Mouse (Mus musculus): ENCODE measurements around the gene Mgat4a. TPM values are rescaled to one million over a fixed set of nuclear protein-coding genes. Genes with fewer than 3 reads are reported as not detected.

Gene Mgat4a
- polyA plus RNA-seq, 1 experiment from 2014 or later, result 59.1 TPM

DNA sequence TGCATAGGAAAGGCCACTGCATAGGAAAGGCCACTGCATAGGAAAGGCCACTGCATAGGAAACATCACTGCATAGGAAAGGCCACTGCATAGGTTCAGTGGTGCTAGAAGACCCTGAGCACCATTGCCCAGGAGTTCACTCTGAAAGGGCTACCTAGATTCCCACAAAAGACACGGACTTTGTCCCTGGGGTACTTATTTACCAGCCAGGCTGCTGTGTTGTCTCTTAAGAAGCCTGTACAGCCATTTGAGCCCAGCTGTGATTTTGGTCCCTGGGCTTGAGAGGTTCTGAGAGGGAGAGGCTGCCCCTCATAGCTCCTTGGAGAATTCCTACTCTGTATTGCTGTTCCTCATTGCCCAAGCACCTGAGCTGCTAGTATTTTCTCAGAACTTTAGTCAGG, 144.3 kb downstream of the Mgat4a start:
- peaks cover 44% of the 10 kb centered on the region for H3K36me3 ChIP-seq (ENCODE audit: control insufficient read depth, insufficient read depth)
- no peak overlapping the region for H3K4me3 ChIP-seq (ENCODE audit: low read depth, low read length)
- H3K4me1 ChIP-seq (replicated peaks; ENCODE audit: control insufficient read depth, insufficient read depth, low read length), result no peaks in the 10 kb centered on the region
- no peaks in the 10 kb centered on the region for H3K9me3 ChIP-seq (ENCODE audit: control insufficient read depth)
- no peak overlapping the region for H3K4me2 ChIP-seq (replicated peaks; ENCODE audit: low read depth)
- no peak for TF ChIP-seq CTCF (IDR thresholded peaks at IDR 0.05; ENCODE audit: low read depth)
- no peak for ATAC-seq
- H3K27me3 ChIP-seq (replicated peaks; ENCODE audit: control insufficient read depth, insufficient read depth, low read length), result no peaks in the 10 kb centered on the region
- H3K27ac ChIP-seq (ENCODE audit: low read depth, low read length), result no peak overlapping the region
- no peak overlapping the region for H3K9ac ChIP-seq (ENCODE audit: low read depth, low read length)
- 60% methylated on average over 1 of the region's 1 CpGs for WGBS

DNA sequence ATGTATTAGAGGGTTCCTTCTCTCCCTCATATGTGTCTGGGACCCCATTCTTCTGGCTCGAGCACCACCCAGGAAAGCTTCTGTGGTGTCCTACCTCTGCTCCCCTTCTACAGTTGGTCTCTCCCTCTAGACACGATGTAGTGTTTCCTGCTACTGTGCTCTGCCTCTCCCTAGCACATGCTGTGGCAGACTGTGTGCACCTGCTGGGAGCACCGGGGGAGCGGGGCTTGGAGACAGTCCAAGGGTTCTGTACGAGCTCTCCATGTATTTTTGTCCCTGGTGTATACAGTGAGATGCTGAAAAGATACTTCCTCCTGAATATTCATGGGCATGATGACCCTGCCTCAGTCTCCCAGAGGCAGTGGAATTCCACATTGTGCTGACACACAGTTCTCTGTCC, 147.6 kb downstream of the Mgat4a start:
- Histone ChIP-seq H3K27ac (ENCODE audit: low read depth, low read length) (no peak overlapping the region), H3K4me2 (replicated peaks; ENCODE audit: low read depth) (no peak overlapping the region), H3K9ac (ENCODE audit: low read depth, low read length) (no peak overlapping the region), H3K4me1 (replicated peaks; ENCODE audit: control insufficient read depth, insufficient read depth, low read length) (no peaks in the 10 kb centered on the region), H3K9me3 (ENCODE audit: control insufficient read depth) (no peaks in the 10 kb centered on the region), H3K27me3 (replicated peaks; ENCODE audit: control insufficient read depth, insufficient read depth, low read length) (no peaks in the 10 kb centered on the region), H3K4me3 (ENCODE audit: low read depth, low read length) (no peak overlapping the region), H3K36me3 (ENCODE audit: control insufficient read depth, insufficient read depth) (peaks cover 56% of the 10 kb centered on the region)
- TF ChIP-seq CTCF (IDR thresholded peaks at IDR 0.05; ENCODE audit: low read depth), result no peak
- WGBS, result 78% methylated on average over 5 of the region's 5 CpGs
- ATAC-seq, result no peak

Other genes with a start within 250 kb of the Mgat4a start
- gene Inpp4a, start 241.2 kb downstream of the Mgat4a start, polyA plus RNA-seq (2015; fragmentation: Nextera tagmentation; extraction: Ambion mirVana), result 7.8 and 9.5 TPM in 2 replicates
- gene Coa5, start 110.9 kb downstream of the Mgat4a start, polyA plus RNA-seq (2015; fragmentation: Nextera tagmentation; extraction: Ambion mirVana), result 33.4 and 33.9 TPM in 2 replicates
- gene Unc50, start 110.9 kb downstream of the Mgat4a start, polyA plus RNA-seq (2015; fragmentation: Nextera tagmentation; extraction: Ambion mirVana), result 121 and 132 TPM in 2 replicates
- gene 2010300C02Rik, start 179.1 kb upstream of the Mgat4a start, polyA plus RNA-seq (2015; fragmentation: Nextera tagmentation; extraction: Ambion mirVana), result 7.2 and 7.8 TPM in 2 replicates

Measured in intestine, postnatal 0 days (tissue).